Comparison of ENCODE assay signal across 1 mouse cellular context in genomic region chr11:62005241-62005910, GRCm38 (mm10).
TF ChIP-seq lines count a peak whose summit lies in the region.

No protein-coding gene starts in this region.

TF ChIP-seq in MEL, 35 proteins besides CTCF, POLR2A, EP300 and RAD21 (continued from another document):
- TF ChIP-seq RCOR1 (IDR thresholded peaks at IDR 0.05; ENCODE audit: low read depth, low read length) = no peak
- TF ChIP-seq MAFK (IDR thresholded peaks at IDR 0.05; ENCODE audit: borderline replicate concordance, low read depth, low read length) = no peak
- no peak; the same call in 1 of the 2 replicates for TF ChIP-seq SIN3A (IDR thresholded peaks at IDR 0.05; ENCODE audit: low read length)
- TF ChIP-seq GABPA (IDR thresholded peaks at IDR 0.05; ENCODE audit: low read depth, low read length) = peak; percentile 57; the same call in 1 of the 2 replicates
- TF ChIP-seq CHD1 (IDR thresholded peaks at IDR 0.05; ENCODE audit: low read depth, low read length) = no peak
- no peak for TF ChIP-seq UBTF (IDR thresholded peaks at IDR 0.05; ENCODE audit: borderline replicate concordance, insufficient read depth, low read depth, low read length)
- TF ChIP-seq E2F4 (IDR thresholded peaks at IDR 0.05; ENCODE audit: borderline replicate concordance, low read depth, low read length) = no peak
- peak; percentile 88; the same call in 1 of the 2 replicates for TF ChIP-seq JUND (IDR thresholded peaks at IDR 0.05; ENCODE audit: low read depth, low read length)
- no peak for TF ChIP-seq USF1 (IDR thresholded peaks at IDR 0.05; ENCODE audit: low read depth, low read length)
- TF ChIP-seq TAL1 (IDR thresholded peaks at IDR 0.05; ENCODE audit: low read length) = no peak
- no peak; the same call in 1 of the 2 replicates for TF ChIP-seq MAZ (IDR thresholded peaks at IDR 0.05; ENCODE audit: low read depth, low read length)
- TF ChIP-seq SMC3 (IDR thresholded peaks at IDR 0.05; ENCODE audit: low read depth, low read length) = no peak
- TF ChIP-seq BHLHE40 (IDR thresholded peaks at IDR 0.05; ENCODE audit: borderline replicate concordance, low read depth, low read length) = no peak
- no peak for TF ChIP-seq HCFC1 (IDR thresholded peaks at IDR 0.05; ENCODE audit: low read depth, low read length)
- TF ChIP-seq MYC (IDR thresholded peaks at IDR 0.05; ENCODE audit: low read depth, low read length) = peak; percentile 45; the same call in 1 of the 2 replicates
- no peak for TF ChIP-seq ZKSCAN1 (IDR thresholded peaks at IDR 0.05; ENCODE audit: low read depth, low read length)
- peak; percentile 35; the same call in 1 of the 2 replicates for TF ChIP-seq ETS1 (IDR thresholded peaks at IDR 0.05; ENCODE audit: low read depth, low read length)
- no peak for TF ChIP-seq KAT2A (conservative IDR thresholded peaks at IDR 0.05; ENCODE audit: low read depth, low read length)
- TF ChIP-seq ZNF384 (IDR thresholded peaks at IDR 0.05; ENCODE audit: low read depth, low read length) = no peak
- TF ChIP-seq ZMIZ1 (IDR thresholded peaks at IDR 0.05; ENCODE audit: low read depth, low read length) = no peak; the same call in 1 of the 2 replicates
- no peak for TF ChIP-seq ELF1 (IDR thresholded peaks at IDR 0.05; ENCODE audit: low read depth, low read length)
